Mouse (Mus musculus) spleen, adult 2 months (tissue): Measurements from ENCODE around the gene Crygn. TPM values are rescaled to one million over a fixed set of nuclear protein-coding genes. Genes with fewer than 3 reads are reported as not detected.

Experiments used
- DNase-seq, 2 experiments: peaks; one replicate each; pipeline versions ENCODE4 v3.0.0 to v3.0.0-alpha.2; 2012 to 2021; ENCODE audit warnings: low spot score in 2 of 2, low read depth in 1 of 2
- H3K27ac ChIP-seq: fragments of 200-500 bp; 2 replicates; pipeline ENCODE4 v1.5.1; 2012; ENCODE audit warnings: low read length, inconsistent platforms; ENCODE audit not compliant: insufficient read depth
- H3K27me3 ChIP-seq: fragments of 200-500 bp; 2 replicates; pipeline ENCODE4 v1.6.1; 2012; ENCODE audit warnings: mild to moderate bottlenecking, moderate library complexity, low read length, inconsistent platforms; ENCODE audit not compliant: control insufficient read depth, insufficient read depth
- H3K36me3 ChIP-seq: fragments of 200-500 bp; 2 replicates; pipeline ENCODE4 v1.6.1; 2012; ENCODE audit warnings: mild to moderate bottlenecking, low read length, inconsistent platforms; ENCODE audit not compliant: control insufficient read depth, insufficient read depth
- H3K4me1 ChIP-seq: fragments of 200-500 bp; 2 replicates; pipeline ENCODE4 v1.6.1; 2011; ENCODE audit warnings: inconsistent platforms; ENCODE audit not compliant: control insufficient read depth, insufficient read depth, insufficient read length
- H3K4me3 ChIP-seq: fragments of 200-500 bp; 2 replicates; pipeline ENCODE4 v1.5.1; 2011; ENCODE audit warnings: mild to moderate bottlenecking, inconsistent platforms; ENCODE audit not compliant: insufficient read depth, insufficient read length; ENCODE audit errors: extremely low read depth
- CTCF ChIP-seq: fragments of 200-500 bp; IDR thresholded peaks from 2 replicates; pipeline ENCODE4 v1.5.1; 2011; ENCODE audit warnings: mild to moderate bottlenecking, inconsistent platforms; ENCODE audit not compliant: insufficient read depth, insufficient read length, insufficient replicate concordance; ENCODE audit errors: extremely low read depth
- POLR2A ChIP-seq: fragments of 200-500 bp; IDR thresholded peaks from 2 replicates; pipeline ENCODE4 v1.6.1; 2011; ENCODE audit warnings: low read depth, low read length, inconsistent platforms
- WGBS: fragments of 180-500 bp; shearing (Covaris S2); methylation state at CpG from one replicate; pipeline ENCODE4 v1.1.7; 2018; 5-methylcytosine and 5-hydroxymethylcytosine counted together
- polyA plus RNA-seq: library from polyadenylated mRNA; depleted of rRNA; stranded (reverse); fragments of >200 nt; gene quantifications from 2 replicates; pipeline ENCODE4 v1.2.3, GENCODE M21; 2012

The Crygn gene
- polyA plus RNA-seq, 1 experiment: 0.33 TPM

DNA sequence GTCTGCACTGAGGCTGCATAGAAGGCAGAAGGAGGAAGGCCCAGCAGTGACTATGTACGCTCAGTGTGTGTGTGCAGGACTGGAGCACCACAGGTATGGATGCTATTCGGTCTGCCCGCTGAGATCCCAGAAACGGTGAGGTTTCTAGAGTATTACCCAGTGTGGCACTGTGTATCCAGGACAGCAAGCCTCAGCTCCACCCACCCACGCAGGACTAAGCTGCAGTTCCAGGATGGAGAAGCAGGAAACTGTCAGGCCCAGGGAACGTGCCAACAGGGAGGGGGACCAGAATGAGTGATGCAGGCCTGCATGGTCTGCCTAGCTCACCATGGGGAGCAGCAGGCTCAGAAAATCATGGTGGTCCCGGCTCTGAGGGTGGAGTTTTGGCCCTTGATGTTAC, 35.2 kb upstream of the Crygn start:
- no peak for TF ChIP-seq POLR2A
- Histone ChIP-seq H3K27me3 (no peaks in the 10 kb centered on the region), H3K36me3 (no peaks in the 10 kb centered on the region), H3K27ac (no peak overlapping the region), H3K4me3 (no peak overlapping the region), H3K4me1 (no peaks in the 10 kb centered on the region)
- no peak for DNase-seq
- WGBS: 85% methylated on average over 7 of the region's 7 CpGs

DNA sequence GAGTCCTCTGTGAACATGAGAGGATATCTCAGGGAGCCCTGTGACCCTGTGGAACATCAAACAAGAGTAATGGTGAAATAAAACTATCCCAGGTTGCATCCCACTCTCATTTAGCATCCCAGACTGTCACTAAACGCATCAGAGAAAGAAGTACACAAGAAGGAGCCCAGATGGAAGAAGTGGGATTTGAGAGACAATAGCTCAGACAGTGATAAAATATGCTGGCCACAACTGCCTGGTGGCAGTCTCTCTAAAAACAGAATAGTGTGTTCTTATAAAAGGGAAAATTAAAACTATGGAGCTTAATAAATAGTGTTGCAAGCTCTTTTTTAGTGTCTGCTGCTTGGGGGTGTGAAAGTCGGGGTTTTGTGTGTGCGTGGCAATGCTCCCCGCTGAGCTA, 25.1 kb upstream of the Crygn start:
- Histone ChIP-seq H3K4me1 (no peaks in the 10 kb centered on the region), H3K27me3 (no peaks in the 10 kb centered on the region), H3K27ac (no peak overlapping the region), H3K4me3 (no peak overlapping the region), H3K36me3 (no peaks in the 10 kb centered on the region)
- TF ChIP-seq CTCF (no peak), POLR2A (no peak)
- 88% methylated on average over 4 of the region's 4 CpGs for WGBS
- DNase-seq: no peak

DNA sequence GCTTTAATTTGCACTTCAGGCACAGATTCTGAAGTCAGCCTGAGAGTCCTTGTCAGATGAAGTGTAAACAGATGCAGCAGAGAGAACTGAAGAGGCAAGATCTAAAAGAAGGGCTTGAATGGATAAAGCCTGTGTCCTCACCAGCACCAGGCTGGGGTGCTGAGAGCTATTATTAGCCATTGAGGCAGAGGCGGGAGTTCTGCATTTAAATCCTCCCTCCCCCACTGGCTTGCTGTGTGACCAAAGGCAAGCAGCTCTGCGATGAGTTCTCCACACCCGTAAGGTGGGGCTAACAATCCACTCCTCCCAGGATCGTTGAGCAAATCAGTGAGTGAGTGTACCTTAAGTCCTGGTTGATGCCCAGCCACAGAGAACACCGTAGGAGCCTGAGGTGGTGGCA, 23.2 kb upstream of the Crygn start:
- H3K4me3 ChIP-seq: no peak overlapping the region
- TF ChIP-seq POLR2A: no peak
- TF ChIP-seq CTCF: no peak
- 49% methylated on average over 5 of the region's 5 CpGs for WGBS
- no peak for DNase-seq
- H3K4me1 ChIP-seq: peaks cover 2% of the 10 kb centered on the region; the same call in 1 of the 2 replicates
- H3K27ac ChIP-seq: no peak overlapping the region
- no peaks in the 10 kb centered on the region for H3K36me3 ChIP-seq
- no peaks in the 10 kb centered on the region for H3K27me3 ChIP-seq

DNA sequence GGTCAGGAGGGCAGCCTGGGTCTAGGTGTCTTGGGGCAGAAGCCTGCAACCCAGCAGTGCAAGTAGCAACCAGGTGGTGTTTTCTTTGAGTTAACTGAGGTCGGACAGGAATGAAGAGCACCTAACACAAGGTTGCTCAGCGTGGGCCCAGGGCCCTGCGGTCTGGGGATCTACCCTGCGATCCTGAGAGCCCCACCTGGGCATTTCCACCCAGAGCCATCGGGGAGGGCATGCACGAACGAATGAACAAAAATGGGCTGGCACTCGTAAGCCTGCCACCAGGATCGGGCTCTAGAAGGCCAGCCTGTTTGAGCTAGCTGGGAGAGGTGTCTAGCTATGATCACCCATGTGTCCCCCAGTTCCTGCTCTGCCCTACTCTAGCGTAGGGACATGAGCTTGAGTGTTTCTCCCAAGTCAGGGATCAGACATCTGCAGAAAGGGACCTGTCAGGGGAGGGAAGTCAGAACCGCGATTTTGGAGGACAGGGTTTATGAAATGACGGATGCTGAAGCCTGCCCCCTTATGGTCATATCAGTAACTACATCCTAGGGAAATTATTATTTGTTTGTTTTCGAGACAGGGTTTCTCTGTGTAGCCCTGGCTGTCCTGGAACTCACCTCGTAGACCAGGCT, 22.2 kb upstream of the Crygn start:
- H3K27me3 ChIP-seq: no peaks in the 10 kb centered on the region
- 43% methylated on average over 15 of the region's 15 CpGs for WGBS
- TF ChIP-seq CTCF (no peak), POLR2A (no peak)
- H3K36me3 ChIP-seq: no peaks in the 10 kb centered on the region
- H3K4me1 ChIP-seq: peaks cover 2% of the 10 kb centered on the region; the same call in 1 of the 2 replicates
- no peak overlapping the region for H3K27ac ChIP-seq
- peak in 1 of 2 experiments; percentile 21 for DNase-seq
- no peak overlapping the region for H3K4me3 ChIP-seq

DNA sequence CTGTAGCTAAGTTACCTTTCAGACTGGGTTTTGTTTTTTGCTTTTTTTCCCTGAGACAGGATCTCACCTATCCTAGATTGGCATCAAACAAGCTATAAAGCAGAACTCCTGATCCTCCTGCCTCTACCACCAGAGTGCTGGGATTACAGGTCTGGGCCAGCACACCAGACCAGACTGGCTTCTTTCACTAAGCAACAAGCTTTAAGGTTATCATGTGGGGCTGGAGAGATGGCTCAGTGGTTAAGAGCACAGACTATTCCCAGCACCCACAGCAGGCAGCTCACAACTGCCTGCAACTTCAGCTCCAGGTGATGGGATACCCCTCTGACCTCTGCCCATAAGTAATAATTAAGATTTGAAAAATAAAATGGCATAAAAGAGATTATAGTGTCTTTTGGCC, 21.5 kb upstream of the Crygn start:
- H3K27me3 ChIP-seq: no peaks in the 10 kb centered on the region
- H3K4me1 ChIP-seq: peaks cover 2% of the 10 kb centered on the region; the same call in 1 of the 2 replicates
- H3K27ac ChIP-seq: no peak overlapping the region
- no peak for TF ChIP-seq CTCF
- no peak for TF ChIP-seq POLR2A
- H3K4me3 ChIP-seq: no peak overlapping the region
- H3K36me3 ChIP-seq: no peaks in the 10 kb centered on the region
- DNase-seq: no peak

DNA sequence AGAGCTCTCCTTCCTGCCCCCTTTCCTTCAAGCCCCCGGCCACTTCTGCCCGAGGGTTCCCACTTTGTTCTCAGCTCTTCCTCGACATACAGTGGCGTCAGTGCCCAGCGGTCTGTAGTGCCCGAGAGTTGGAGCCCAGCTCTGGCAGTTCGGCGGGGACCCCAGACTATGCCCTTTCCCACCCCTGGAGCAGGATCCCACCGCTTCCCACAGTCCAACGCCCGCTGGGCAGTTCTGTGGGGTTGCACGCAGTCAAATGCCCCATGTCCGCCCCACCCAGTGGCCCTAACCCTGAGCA, 21.0 kb upstream of the Crygn start:
- 82% methylated on average over 13 of the region's 13 CpGs for WGBS
- no peaks in the 10 kb centered on the region for H3K27me3 ChIP-seq

DNA sequence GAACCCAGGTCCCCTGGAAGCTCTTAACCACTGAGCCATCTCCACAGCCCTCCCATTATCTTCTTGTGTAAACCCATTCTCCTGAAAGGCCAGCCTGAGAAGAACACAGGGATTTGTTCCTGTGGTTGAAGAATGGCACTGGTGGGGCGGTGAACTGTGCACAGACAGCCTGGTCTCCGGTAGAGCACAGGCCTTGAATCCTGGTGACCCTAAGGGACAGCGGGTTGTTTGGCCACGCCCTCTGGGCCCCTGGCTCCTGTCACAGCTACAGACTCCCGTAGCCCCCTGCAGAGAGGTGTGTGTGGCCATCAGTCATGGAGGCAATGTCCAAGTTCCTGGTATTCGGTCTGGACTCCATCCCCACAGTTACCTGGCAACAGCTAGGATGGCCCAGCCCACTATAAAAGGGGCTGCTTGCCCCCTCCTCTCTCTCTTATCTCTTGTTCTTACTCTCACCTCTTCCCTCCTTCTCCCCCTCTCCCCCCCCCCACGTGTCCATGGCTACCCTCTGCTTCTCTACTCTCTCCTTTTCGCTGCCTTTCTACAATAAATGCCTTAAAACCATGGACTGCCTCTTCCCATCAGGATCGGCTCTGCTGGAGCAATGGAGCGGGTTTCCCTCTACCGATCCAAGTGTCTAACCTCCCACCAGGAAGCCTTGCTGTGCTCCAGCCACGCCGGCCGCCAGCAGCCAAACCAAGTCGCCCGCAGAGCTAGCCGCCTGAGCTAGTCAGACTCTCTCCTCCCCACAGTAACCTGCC, 20.5 kb upstream of the Crygn start:
- H3K4me1 ChIP-seq: peaks cover 2% of the 10 kb centered on the region; the same call in 1 of the 2 replicates
- WGBS: 80% methylated on average over 17 of the region's 17 CpGs
- no peak overlapping the region for H3K4me3 ChIP-seq
- no peak for TF ChIP-seq CTCF
- no peak for TF ChIP-seq POLR2A
- no peaks in the 10 kb centered on the region for H3K36me3 ChIP-seq
- H3K27ac ChIP-seq: no peak overlapping the region
- DNase-seq: no peak
- H3K27me3 ChIP-seq: no peaks in the 10 kb centered on the region

More for the DNA sequence above, 21.0 kb upstream of the Crygn start:
- no peak for TF ChIP-seq CTCF
- TF ChIP-seq POLR2A: no peak
- Histone ChIP-seq H3K27ac (no peak overlapping the region), H3K36me3 (no peaks in the 10 kb centered on the region), H3K4me1 (peaks cover 2% of the 10 kb centered on the region; the same call in 1 of the 2 replicates), H3K4me3 (no peak overlapping the region)
- no peak for DNase-seq
